Mouse (Mus musculus) heart, embryonic 12.5 days (tissue): ENCODE results near the gene Uhrf2. TPM values are rescaled to one million over a fixed set of nuclear protein-coding genes. Genes with fewer than 3 reads are reported as not detected.
"Not testable (repeated sequence)": the region's sequence is repeated elsewhere in the genome, so short reads cannot be mapped to it uniquely, and the experiment has no call there.

ENCODE experiments used
- ATAC-seq: fragments of 200-750 bp; cut with Nextera tagmentation; 2 replicates; pipeline ENCODE4 v1.8.0; 2017; ENCODE audit warnings: moderate TSS enrichment, moderate library complexity; ENCODE audit not compliant: insufficient number of reproducible peaks, low FRiP score
- H3K27ac ChIP-seq: fragments of 300-500 bp; sonication (generic); 2 replicates; pipeline ENCODE4 v1.5.1; 2016; ENCODE audit warnings: mild to moderate bottlenecking, moderate library complexity; ENCODE audit not compliant: poor library complexity, severe bottlenecking
- H3K27me3 ChIP-seq: fragments of 300-500 bp; sonication (generic); replicated peaks from 2 replicates; pipeline ENCODE4 v1.6.1; 2016; ENCODE audit warnings: mild to moderate bottlenecking, moderate library complexity
- H3K36me3 ChIP-seq: fragments of 300-500 bp; sonication (generic); 2 replicates; pipeline ENCODE4 v1.6.1; 2016; ENCODE audit warnings: mild to moderate bottlenecking, moderate library complexity
- H3K4me1 ChIP-seq: fragments of 300-500 bp; sonication (generic); replicated peaks from 2 replicates; pipeline ENCODE4 v1.6.1; 2016; ENCODE audit warnings: mild to moderate bottlenecking
- H3K4me2 ChIP-seq: fragments of 300-500 bp; sonication (generic); 2 replicates; pipeline ENCODE4 v1.6.1; 2016; ENCODE audit warnings: mild to moderate bottlenecking, moderate library complexity
- H3K4me3 ChIP-seq: fragments of 300-500 bp; sonication (generic); 2 replicates; pipeline ENCODE4 v1.5.1; 2016; ENCODE audit warnings: mild to moderate bottlenecking
- H3K9ac ChIP-seq: fragments of 300-500 bp; sonication (generic); 2 replicates; pipeline ENCODE4 v1.6.1; 2016; ENCODE audit warnings: mild to moderate bottlenecking, moderate library complexity
- H3K9me3 ChIP-seq: fragments of 300-500 bp; sonication (generic); replicated peaks from 2 replicates; pipeline ENCODE4 v1.6.1; 2016; ENCODE audit warnings: mild to moderate bottlenecking, moderate library complexity
- WGBS: fragments of 180-500 bp; shearing (Covaris S2); methylation state at CpG from one replicate; pipeline ENCODE4 v1.1.7; 2016; 5-methylcytosine and 5-hydroxymethylcytosine counted together
- polyA plus RNA-seq: library from polyadenylated mRNA; unstranded; fragments of >200 nt; fragmentation: Nextera tagmentation; extraction: Ambion mirVana; gene quantifications from 2 replicates; pipeline ENCODE4 v1.2.1, GENCODE M21; 2016

The Uhrf2 gene
- polyA plus RNA-seq, 1 experiment from 2014 or later, result 68.4 TPM

DNA sequence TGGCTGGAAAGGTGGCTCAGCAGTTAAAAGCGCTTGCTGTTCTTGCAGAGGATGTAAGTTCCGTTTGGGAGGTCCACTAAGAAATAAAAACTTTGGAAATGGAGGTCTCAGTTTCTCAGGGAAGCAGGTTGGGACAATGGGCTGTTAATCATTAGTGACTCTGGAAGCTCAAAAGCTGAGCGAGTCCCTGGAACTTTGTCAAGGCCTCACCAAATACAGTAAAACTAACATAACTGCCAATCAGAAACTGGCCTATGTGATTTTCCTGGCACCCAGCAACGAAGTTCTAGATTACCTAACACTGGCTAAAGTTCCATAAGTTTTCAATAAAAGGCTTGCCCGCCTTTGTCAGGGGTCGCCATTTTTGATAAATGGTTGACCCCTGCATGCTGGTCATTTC is 14.2 kb upstream of the Uhrf2 start:
- no peak overlapping the region for H3K9ac ChIP-seq
- H3K4me3 ChIP-seq, result no peak overlapping the region
- no peaks in the 10 kb centered on the region for H3K9me3 ChIP-seq
- no peak overlapping the region for H3K4me2 ChIP-seq
- H3K27me3 ChIP-seq, result 0 out of 2 replicates have a peak, but pooled peaks cover 2% of the 10 kb centered on the region
- no peak for ATAC-seq
- 78% methylated on average over 6 of the region's 6 CpGs for WGBS
- no peak overlapping the region for H3K27ac ChIP-seq
- H3K36me3 ChIP-seq, result no peaks in the 10 kb centered on the region
- H3K4me1 ChIP-seq, result 0 out of 2 replicates have a peak, but pooled peaks cover 3% of the 10 kb centered on the region

DNA sequence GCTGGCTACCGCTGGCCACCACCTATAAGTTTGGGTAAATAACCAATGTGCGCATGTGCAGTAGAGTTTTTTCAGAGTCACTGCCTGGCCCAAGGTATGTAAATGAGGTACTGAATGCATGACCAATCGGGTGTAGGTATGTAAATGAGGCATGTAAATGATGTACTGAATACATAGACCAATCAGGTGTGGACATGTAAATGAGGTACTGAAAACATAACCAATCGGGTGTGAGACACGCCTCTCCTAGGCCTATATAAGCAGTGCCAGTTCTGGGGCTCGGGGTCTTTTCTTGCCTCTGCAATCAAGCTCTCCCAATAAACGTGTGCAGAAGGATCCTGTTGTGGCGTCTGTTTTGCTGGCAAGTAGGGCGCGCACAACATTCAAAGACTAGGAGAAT is 6.9 kb upstream of the Uhrf2 start:
- ATAC-seq, H3K27ac ChIP-seq, H3K9me3 ChIP-seq, H3K9ac ChIP-seq, H3K4me3 ChIP-seq, H3K4me1 ChIP-seq, H3K27me3 ChIP-seq, H3K4me2 ChIP-seq, H3K36me3 ChIP-seq: not testable (repeated sequence)
- 92% methylated on average over 10 of the region's 10 CpGs for WGBS

GRCm38 (mm10) chr19:30029002-30029710 is 1.2 kb upstream of the Uhrf2 start:
- peaks cover 11% of the 10 kb centered on the region for H3K4me1 ChIP-seq
- peak overlapping the region; percentile 81; the same call in 1 of the 2 replicates for H3K4me3 ChIP-seq
- H3K9me3 ChIP-seq, result no peaks in the 10 kb centered on the region
- no peak overlapping the region; the same call in 1 of the 2 replicates for H3K4me2 ChIP-seq
- peaks cover 6% of the 10 kb centered on the region; the same call in 1 of the 2 replicates for H3K27me3 ChIP-seq
- no peak for ATAC-seq
- H3K9ac ChIP-seq, result no peak overlapping the region
- 0 out of 2 replicates have a peak, but pooled peaks cover 3% of the 10 kb centered on the region for H3K36me3 ChIP-seq
- 41% methylated on average over 11 of the region's 11 CpGs for WGBS
- H3K27ac ChIP-seq, result no peak overlapping the region

GRCm38 (mm10) chr19:30030636-30031467 is 539 bp downstream of the Uhrf2 start:
- peak overlapping the region; percentile 82 for H3K4me2 ChIP-seq
- H3K9ac ChIP-seq, result peak overlapping the region; percentile 98
- peak; percentile 48 for ATAC-seq
- H3K9me3 ChIP-seq, result no peaks in the 10 kb centered on the region
- under 1% methylated on average over 73 of the region's 92 CpGs for WGBS
- H3K27ac ChIP-seq, result peak overlapping the region; percentile 94
- 0 out of 2 replicates have a peak, but pooled peaks cover 3% of the 10 kb centered on the region for H3K36me3 ChIP-seq
- peak overlapping the region; percentile 81 for H3K4me3 ChIP-seq
- peaks cover 22% of the 10 kb centered on the region for H3K4me1 ChIP-seq
- H3K27me3 ChIP-seq, result peaks cover 3% of the 10 kb centered on the region; the same call in 1 of the 2 replicates

DNA sequence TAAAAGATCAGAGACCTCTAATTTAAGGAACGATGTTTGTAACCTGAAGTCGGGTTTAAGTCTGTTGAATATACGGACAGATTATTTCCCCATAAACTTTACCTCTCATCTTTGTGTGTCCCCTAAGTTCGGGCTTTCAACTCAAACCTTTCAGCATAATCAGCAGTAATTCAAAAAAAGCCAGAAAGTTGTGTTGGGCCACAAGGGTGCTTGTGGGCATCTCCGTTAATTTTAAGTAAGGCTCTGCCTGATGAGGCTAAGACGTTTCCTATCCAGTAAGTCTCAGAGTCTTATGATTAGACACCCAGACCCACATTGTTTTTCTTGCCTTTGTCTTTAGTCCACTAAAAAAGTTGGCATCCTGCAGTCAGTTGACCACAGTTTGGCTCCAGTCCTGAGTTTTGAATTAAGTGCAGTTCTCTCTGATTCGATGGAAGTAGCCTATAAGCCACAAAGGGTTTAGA is 1.2 kb downstream of the Uhrf2 start:
- no peak for ATAC-seq
- H3K27ac ChIP-seq, result peak overlapping the region; percentile 94
- 4% methylated on average over 7 of the region's 7 CpGs for WGBS

GRCm38 (mm10) chr19:30032206-30032605 is 1.9 kb downstream of the Uhrf2 start:
- 56% methylated on average over 3 of the region's 3 CpGs for WGBS
- H3K4me1 ChIP-seq, result peaks cover 30% of the 10 kb centered on the region
- H3K36me3 ChIP-seq, result 0 out of 2 replicates have a peak, but pooled peaks cover 3% of the 10 kb centered on the region
- no peak overlapping the region for H3K27ac ChIP-seq
- H3K9ac ChIP-seq, result no peak overlapping the region
- no peak for ATAC-seq
- no peaks in the 10 kb centered on the region for H3K27me3 ChIP-seq
- peak overlapping the region; percentile 81 for H3K4me3 ChIP-seq
- peak overlapping the region; percentile 60 for H3K4me2 ChIP-seq
- no peaks in the 10 kb centered on the region for H3K9me3 ChIP-seq

More for the DNA sequence above, 1.2 kb downstream of the Uhrf2 start:
- Histone ChIP-seq H3K27me3 (no peaks in the 10 kb centered on the region), H3K9ac (peak overlapping the region; percentile 98), H3K4me3 (peak overlapping the region; percentile 81), H3K4me1 (peaks cover 26% of the 10 kb centered on the region), H3K9me3 (no peaks in the 10 kb centered on the region), H3K4me2 (peak overlapping the region; percentile 82), H3K36me3 (0 out of 2 replicates have a peak, but pooled peaks cover 3% of the 10 kb centered on the region)

DNA sequence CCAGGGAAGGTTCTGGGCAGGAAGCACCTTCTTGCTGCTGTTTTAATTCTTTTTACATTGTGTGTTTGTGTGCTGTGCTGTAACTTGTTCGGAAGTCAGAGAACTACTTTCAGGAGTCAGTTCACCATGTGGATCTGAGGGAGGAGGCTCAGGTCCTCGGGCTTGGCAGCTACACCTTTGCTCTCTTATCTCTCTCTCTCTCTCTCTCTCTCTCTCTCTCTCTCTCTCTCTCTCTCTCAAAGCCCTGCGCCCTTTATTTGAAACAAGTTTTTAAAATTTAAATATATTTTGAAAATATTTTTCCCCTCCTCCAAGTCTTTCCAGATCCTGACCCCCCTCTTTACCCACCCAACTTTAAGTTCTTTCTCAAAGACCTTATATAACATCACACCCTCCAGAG is 5.0 kb downstream of the Uhrf2 start:
- Histone ChIP-seq H3K36me3 (peaks cover 9% of the 10 kb centered on the region), H3K4me2 (no peak overlapping the region), H3K27me3 (no peaks in the 10 kb centered on the region), H3K4me3 (no peak overlapping the region), H3K4me1 (peaks cover 30% of the 10 kb centered on the region), H3K27ac (no peak overlapping the region), H3K9ac (no peak overlapping the region), H3K9me3 (no peaks in the 10 kb centered on the region)
- ATAC-seq, result no peak
- WGBS, result 45% methylated on average over 3 of the region's 3 CpGs

DNA sequence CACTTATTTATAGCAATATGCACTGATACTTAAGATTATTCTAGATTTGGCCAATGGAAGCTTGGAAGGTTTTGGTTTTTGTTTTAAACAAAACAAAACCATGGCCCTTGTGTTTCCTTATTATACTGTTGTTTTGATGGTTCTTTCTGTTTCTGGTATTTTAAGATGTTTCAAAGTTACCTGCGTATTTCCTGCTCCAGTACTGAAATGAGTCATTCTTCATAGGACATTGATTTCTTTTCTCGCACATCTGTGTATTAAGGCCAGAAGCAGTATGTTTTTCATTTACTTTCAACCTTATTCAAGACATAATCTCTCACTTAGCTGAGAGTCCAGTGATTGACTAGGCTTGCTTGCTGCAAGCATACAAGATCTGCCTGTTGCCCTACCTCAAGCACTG is 13.4 kb downstream of the Uhrf2 start:
- Histone ChIP-seq H3K9ac (no peak overlapping the region), H3K4me2 (no peak overlapping the region), H3K9me3 (0 out of 2 replicates have a peak, but pooled peaks cover 2% of the 10 kb centered on the region), H3K27me3 (no peaks in the 10 kb centered on the region), H3K36me3 (peaks cover 41% of the 10 kb centered on the region), H3K4me3 (no peak overlapping the region), H3K4me1 (peaks cover 4% of the 10 kb centered on the region; the same call in 1 of the 2 replicates), H3K27ac (no peak overlapping the region)
- 97% methylated on average over 2 of the region's 2 CpGs for WGBS
- no peak for ATAC-seq

GRCm38 (mm10) chr19:30044630-30045029 is 14.3 kb downstream of the Uhrf2 start:
- 0 out of 2 replicates have a peak, but pooled peaks cover 2% of the 10 kb centered on the region for H3K9me3 ChIP-seq
- no peak overlapping the region for H3K4me2 ChIP-seq
- no peak overlapping the region for H3K27ac ChIP-seq
- no peaks in the 10 kb centered on the region for H3K27me3 ChIP-seq
- H3K36me3 ChIP-seq, result peaks cover 36% of the 10 kb centered on the region
- no peak overlapping the region for H3K4me3 ChIP-seq
- no peak overlapping the region for H3K9ac ChIP-seq
- WGBS, result 98% methylated on average over 1 of the region's 1 CpGs
- no peak for ATAC-seq
- peaks cover 8% of the 10 kb centered on the region; the same call in 1 of the 2 replicates for H3K4me1 ChIP-seq

GRCm38 (mm10) chr19:30045857-30046256 is 15.5 kb downstream of the Uhrf2 start:
- H3K27me3 ChIP-seq, result no peaks in the 10 kb centered on the region
- H3K9me3 ChIP-seq, result 0 out of 2 replicates have a peak, but pooled peaks cover 2% of the 10 kb centered on the region
- H3K36me3 ChIP-seq, result peaks cover 34% of the 10 kb centered on the region
- H3K4me2 ChIP-seq, result no peak overlapping the region
- no peak overlapping the region for H3K9ac ChIP-seq
- H3K4me3 ChIP-seq, result no peak overlapping the region
- 39% methylated on average over 1 of the region's 1 CpGs for WGBS
- H3K4me1 ChIP-seq, result peaks cover 13% of the 10 kb centered on the region
- no peak overlapping the region for H3K27ac ChIP-seq
- no peak for ATAC-seq

GRCm38 (mm10) chr19:30050584-30050983 is 20.3 kb downstream of the Uhrf2 start:
- no peak for ATAC-seq
- H3K9ac ChIP-seq, result no peak overlapping the region
- H3K9me3 ChIP-seq, result no peaks in the 10 kb centered on the region

More at GRCm38 (mm10) chr19:30050584-30050983, 20.3 kb downstream of the Uhrf2 start:
- Histone ChIP-seq H3K4me2 (no peak overlapping the region), H3K27me3 (no peaks in the 10 kb centered on the region), H3K4me1 (peaks cover 14% of the 10 kb centered on the region), H3K36me3 (peaks cover 21% of the 10 kb centered on the region), H3K4me3 (no peak overlapping the region), H3K27ac (peak overlapping the region; percentile 47; the same call in 1 of the 2 replicates)
- WGBS, result 55% methylated on average over 2 of the region's 2 CpGs
